Mouse (Mus musculus) stomach, postnatal 0 days (tissue): ENCODE results near the gene Ephb4. TPM values are rescaled to one million over a fixed set of nuclear protein-coding genes. Genes with fewer than 3 reads are reported as not detected.

Source experiments
- ATAC-seq: fragments of 200-750 bp; cut with Nextera tagmentation; 2 replicates; pipeline ENCODE4 v1.8.0; 2017; ENCODE audit not compliant: low FRiP score, low TSS enrichment
- DNase-seq: peaks from one replicate; pipeline ENCODE4 v3.0.0-alpha.2; 2016; ENCODE audit warnings: low spot score
- H3K27ac ChIP-seq: fragments of 300-500 bp; sonication (generic); replicated peaks from 2 replicates; pipeline ENCODE4 v1.5.1; 2014; ENCODE audit warnings: mild to moderate bottlenecking, control low read depth
- H3K27me3 ChIP-seq: fragments of 300-500 bp; sonication (generic); 2 replicates; pipeline ENCODE4 v1.6.1; 2014; ENCODE audit warnings: low read length; ENCODE audit not compliant: control insufficient read depth, insufficient read depth
- H3K36me3 ChIP-seq: fragments of 300-500 bp; sonication (generic); 2 replicates; pipeline ENCODE4 v1.6.1; 2014; ENCODE audit warnings: low read length, mixed read lengths; ENCODE audit not compliant: control insufficient read depth, insufficient read depth
- H3K4me1 ChIP-seq: fragments of 300-500 bp; sonication (generic); replicated peaks from 2 replicates; pipeline ENCODE4 v1.6.1; 2014; ENCODE audit warnings: antibody characterized with exemption; ENCODE audit not compliant: control insufficient read depth, insufficient read depth
- H3K4me2 ChIP-seq: fragments of 300-500 bp; sonication (generic); replicated peaks from 2 replicates; pipeline ENCODE4 v1.6.1; 2014; ENCODE audit warnings: low read depth, mild to moderate bottlenecking, control low read depth, moderate library complexity
- H3K4me3 ChIP-seq: fragments of 300-500 bp; sonication (generic); 2 replicates; pipeline ENCODE4 v1.5.1; 2014; ENCODE audit warnings: low read depth, low read length, control low read depth
- H3K9ac ChIP-seq: fragments of 300-500 bp; sonication (generic); 2 replicates; pipeline ENCODE4 v1.6.1; 2014; ENCODE audit warnings: mild to moderate bottlenecking, low read length, control low read depth, mixed read lengths
- H3K9me3 ChIP-seq: fragments of 300-500 bp; sonication (generic); 2 replicates; pipeline ENCODE4 v1.6.1; 2016; ENCODE audit warnings: low read length; ENCODE audit not compliant: control insufficient read depth
- CTCF ChIP-seq: IDR thresholded peaks from 2 replicates; pipeline ENCODE4 v1.5.1; 2016; ENCODE audit warnings: antibody characterized with exemption, low read depth, mild to moderate bottlenecking, moderate library complexity
- EP300 ChIP-seq: optimal IDR thresholded peaks from 2 replicates; pipeline ENCODE3; 2016; ENCODE audit warnings: antibody characterized with exemption
- WGBS: fragments of 180-500 bp; shearing (Covaris S2); extraction: QIAGEN DNeasy Blood & Tissue Kit; methylation state at CpG from one replicate; pipeline ENCODE4 v1.1.7; 2014; 5-methylcytosine and 5-hydroxymethylcytosine counted together
- polyA plus RNA-seq: library from polyadenylated mRNA; unstranded; fragments of >200 nt; fragmentation: Nextera tagmentation; extraction: Ambion mirVana; gene quantifications from 2 replicates; pipeline ENCODE4 v1.2.1, GENCODE M21; 2015

The Ephb4 gene
- polyA plus RNA-seq, 1 experiment from 2014 or later: 12.1 TPM

DNA sequence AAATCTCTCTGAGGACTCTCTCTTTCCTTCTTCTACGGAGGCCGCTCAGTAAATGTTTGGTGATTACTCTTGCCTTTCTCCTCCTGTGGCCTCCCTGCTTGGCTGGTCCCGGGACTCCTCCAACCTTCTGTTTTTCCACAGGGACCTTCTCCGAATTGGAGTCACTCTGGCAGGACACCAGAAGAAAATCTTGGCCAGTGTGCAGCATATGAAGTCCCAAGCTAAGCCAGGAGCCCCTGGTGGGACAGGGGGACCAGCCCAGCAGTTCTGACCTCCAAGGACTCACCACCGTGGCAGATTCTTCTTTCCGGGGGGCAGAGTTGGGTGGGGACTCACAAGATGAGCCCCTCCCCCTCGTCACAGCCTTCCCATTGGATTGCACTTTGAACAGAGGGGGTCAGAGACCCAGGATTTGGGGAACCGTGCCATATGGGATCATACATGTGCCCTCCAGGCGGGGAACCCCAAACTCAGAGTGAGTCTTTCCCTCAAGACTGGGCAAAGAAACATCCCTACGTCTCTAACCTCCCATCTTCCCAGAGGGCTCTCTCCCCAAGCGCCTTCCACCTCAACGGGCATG, 23.6 kb downstream of the Ephb4 start:
- no peaks in the 10 kb centered on the region for H3K4me1 ChIP-seq
- 66% methylated on average over 12 of the region's 12 CpGs for WGBS
- H3K9ac ChIP-seq: no peak overlapping the region
- H3K4me3 ChIP-seq: no peak overlapping the region
- TF ChIP-seq CTCF (no peak), EP300 (no peak)
- H3K27ac ChIP-seq: no peak overlapping the region
- peaks cover 34% of the 10 kb centered on the region for H3K36me3 ChIP-seq
- H3K4me2 ChIP-seq: no peak overlapping the region
- H3K27me3 ChIP-seq: no peaks in the 10 kb centered on the region
- DNase-seq (no peak), ATAC-seq (no peak)
- H3K9me3 ChIP-seq: no peaks in the 10 kb centered on the region

DNA sequence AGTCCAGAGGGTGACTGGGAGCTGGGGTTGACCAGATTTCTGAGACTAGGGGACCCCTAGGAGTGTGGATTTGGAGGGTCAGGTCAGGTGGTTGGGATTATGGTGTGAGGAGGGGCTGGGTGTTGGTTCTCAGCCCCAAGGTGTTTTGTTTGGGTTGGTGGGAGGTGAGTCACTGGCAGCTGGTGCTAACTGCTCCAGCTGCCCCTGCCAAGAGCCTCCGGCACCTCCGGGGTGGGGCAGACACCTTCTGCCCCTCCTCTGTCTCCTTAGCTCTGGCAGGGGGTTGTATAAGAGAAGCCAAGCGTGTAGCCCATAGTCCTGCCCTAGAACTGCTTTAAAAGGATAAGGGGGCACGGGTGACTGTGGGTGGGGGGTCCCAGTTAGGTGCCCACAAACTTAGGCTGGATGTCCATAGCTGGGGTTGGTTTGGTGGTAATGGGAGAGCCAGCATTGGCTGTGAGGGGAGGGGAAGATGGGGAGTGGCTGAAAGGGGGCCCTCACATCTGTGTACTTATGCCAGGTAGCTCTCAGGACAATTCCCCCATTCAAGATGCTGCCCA, 24.7 kb downstream of the Ephb4 start:
- peak; percentile 9; the same call in 1 of the 2 replicates for ATAC-seq
- H3K27ac ChIP-seq: no peak overlapping the region; the same call in 1 of the 2 replicates
- no peak for DNase-seq

DNA sequence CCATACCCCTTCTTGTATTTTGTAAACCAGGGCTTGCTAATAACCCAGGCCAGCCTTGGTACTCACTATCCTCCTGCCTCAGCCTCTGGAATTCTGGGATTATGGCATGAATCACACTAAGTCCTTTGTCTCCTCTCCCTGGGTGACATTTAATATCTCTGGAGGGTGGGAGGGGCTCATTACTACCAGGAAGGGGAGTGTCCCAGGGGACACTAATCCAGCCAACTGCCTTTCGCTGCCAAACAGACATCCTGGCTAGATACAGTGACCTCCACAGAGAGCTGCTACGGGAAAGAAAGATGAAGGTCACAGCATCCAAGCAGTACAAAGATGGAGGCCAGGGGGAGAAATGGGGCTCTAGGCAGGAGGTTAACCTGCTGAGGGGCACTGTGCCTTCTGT, 25.7 kb downstream of the Ephb4 start:
- Histone ChIP-seq H3K27me3 (no peaks in the 10 kb centered on the region), H3K9me3 (no peaks in the 10 kb centered on the region), H3K36me3 (peaks cover 22% of the 10 kb centered on the region), H3K9ac (no peak overlapping the region), H3K27ac (no peak overlapping the region; the same call in 1 of the 2 replicates), H3K4me3 (no peak overlapping the region), H3K4me2 (no peak overlapping the region), H3K4me1 (no peaks in the 10 kb centered on the region)
- DNase-seq (no peak), ATAC-seq (no peak)
- WGBS: 43% methylated on average over 2 of the region's 2 CpGs
- TF ChIP-seq CTCF: no peak
- no peak for TF ChIP-seq EP300

More for the DNA sequence above, 24.7 kb downstream of the Ephb4 start:
- WGBS: 55% methylated on average over 4 of the region's 4 CpGs
- Histone ChIP-seq H3K27me3 (no peaks in the 10 kb centered on the region), H3K9me3 (no peaks in the 10 kb centered on the region), H3K36me3 (peaks cover 30% of the 10 kb centered on the region), H3K4me3 (no peak overlapping the region), H3K9ac (no peak overlapping the region), H3K4me1 (no peaks in the 10 kb centered on the region), H3K4me2 (no peak overlapping the region)
- TF ChIP-seq EP300 (no peak), CTCF (no peak)

DNA sequence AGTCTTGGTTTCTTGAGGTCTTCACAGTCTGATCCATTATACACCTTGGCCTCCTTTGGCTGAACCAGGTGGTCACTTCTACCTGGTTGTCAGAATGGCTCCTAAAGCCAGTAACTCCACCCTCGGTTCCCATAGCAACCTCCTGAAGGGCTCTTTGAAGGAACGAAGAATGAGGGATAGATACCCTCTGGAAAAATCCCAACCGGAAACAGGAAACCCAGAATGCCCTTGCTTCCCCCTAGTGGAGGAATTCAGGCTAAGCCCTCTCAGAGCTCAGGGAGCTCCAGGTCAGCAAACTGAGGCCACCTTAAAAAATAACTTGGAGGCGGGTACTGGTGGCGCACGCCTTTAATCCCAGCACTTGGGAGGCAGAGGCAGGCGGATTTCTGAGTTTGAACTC, 26.3 kb downstream of the Ephb4 start:
- H3K27ac ChIP-seq: no peak overlapping the region; the same call in 1 of the 2 replicates
- H3K9me3 ChIP-seq: no peaks in the 10 kb centered on the region
- no peaks in the 10 kb centered on the region for H3K4me1 ChIP-seq
- 38% methylated on average over 7 of the region's 7 CpGs for WGBS
- no peak overlapping the region for H3K9ac ChIP-seq
- no peak overlapping the region for H3K4me2 ChIP-seq
- no peaks in the 10 kb centered on the region for H3K27me3 ChIP-seq
- H3K36me3 ChIP-seq: peaks cover 16% of the 10 kb centered on the region
- TF ChIP-seq CTCF (peak; percentile 68), EP300 (no peak)
- ATAC-seq: no peak
- H3K4me3 ChIP-seq: no peak overlapping the region
- DNase-seq: peak; percentile 35

DNA sequence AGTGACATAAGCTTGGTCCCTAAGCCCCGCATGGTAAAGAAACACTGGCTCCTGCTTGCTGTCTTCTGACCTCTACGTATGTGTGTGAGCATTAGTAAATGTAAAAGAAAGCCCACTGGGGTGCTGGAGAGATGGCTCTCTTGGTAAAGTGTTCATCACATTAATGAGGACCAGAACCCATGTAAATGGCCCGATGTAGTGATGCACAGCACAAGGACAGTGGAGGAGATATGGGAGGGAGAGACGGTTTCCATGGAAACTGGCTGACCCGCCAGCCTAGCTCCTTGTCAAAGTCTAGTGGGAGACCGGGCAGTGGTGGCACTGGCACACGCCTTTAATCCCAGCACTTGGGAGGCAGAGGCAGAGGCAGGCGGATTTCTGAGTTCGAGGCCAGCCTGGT, 26.8 kb downstream of the Ephb4 start:
- no peak for DNase-seq
- 56% methylated on average over 9 of the region's 9 CpGs for WGBS

DNA sequence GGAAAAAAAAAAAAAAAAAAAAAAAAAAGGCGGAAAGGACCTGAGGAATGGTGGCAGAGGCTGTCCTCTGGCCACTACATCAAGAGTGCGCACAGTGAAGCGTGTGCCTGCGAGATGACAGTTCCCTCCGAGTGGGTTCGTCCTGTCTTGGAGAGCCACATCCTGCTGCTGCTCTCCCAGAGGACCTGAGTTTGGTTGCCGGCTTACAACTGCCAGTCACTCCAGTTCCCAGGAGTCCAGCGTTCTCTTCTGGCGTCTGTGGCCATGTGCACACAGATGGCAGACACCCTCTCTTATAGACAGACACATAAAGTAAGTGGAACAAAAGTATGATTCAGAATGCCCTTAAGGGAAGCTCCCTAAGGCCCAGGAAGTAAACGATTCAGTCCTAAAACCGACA, 27.3 kb downstream of the Ephb4 start:
- 32% methylated on average over 11 of the region's 11 CpGs for WGBS
- Histone ChIP-seq H3K4me3 (0 out of 2 replicates have a peak overlapping the region, but pooled peaks have one; percentile 2), H3K9me3 (no peaks in the 10 kb centered on the region), H3K36me3 (peaks cover 9% of the 10 kb centered on the region), H3K27ac (no peak overlapping the region), H3K4me1 (no peaks in the 10 kb centered on the region), H3K4me2 (no peak overlapping the region; the same call in 1 of the 2 replicates), H3K9ac (0 out of 2 replicates have a peak overlapping the region, but pooled peaks have one; percentile 27), H3K27me3 (no peaks in the 10 kb centered on the region)
- TF ChIP-seq CTCF: no peak
- no peak for TF ChIP-seq EP300
- ATAC-seq: peak; percentile 19; the same call in 1 of the 2 replicates
- DNase-seq: no peak

More for the DNA sequence above, 26.8 kb downstream of the Ephb4 start:
- no peaks in the 10 kb centered on the region for H3K27me3 ChIP-seq
- H3K9me3 ChIP-seq: no peaks in the 10 kb centered on the region
- H3K27ac ChIP-seq: no peak overlapping the region
- no peak overlapping the region for H3K4me2 ChIP-seq
- H3K4me3 ChIP-seq: no peak overlapping the region
- no peak overlapping the region for H3K9ac ChIP-seq
- H3K36me3 ChIP-seq: peaks cover 14% of the 10 kb centered on the region
- TF ChIP-seq CTCF: no peak
- TF ChIP-seq EP300: no peak
- ATAC-seq: no peak
- H3K4me1 ChIP-seq: no peaks in the 10 kb centered on the region
